Comparison of ENCODE assay signal across 10 mouse cellular contexts in genomic region chr7:102636665-102637064, GRCm38 (mm10). TPM values are rescaled to one million over a fixed set of nuclear protein-coding genes. Genes with fewer than 3 reads are reported as not detected.
DNase-seq lines count a peak whose midpoint lies in the region; ATAC-seq and TF ChIP-seq lines count a peak whose summit lies in the region.
"Had no signal": no experiment of that assay in that cellular context is flagged by ENCODE, and none has a peak within 500 bp of the region (broad histone marks: within the 10 kb centered on the region; RNA-seq: fewer than 3 reads in every experiment).

No protein-coding gene starts in this region.

- H3K9me3 ChIP-seq in intestine, postnatal 0 days (ENCODE audit: control insufficient read depth), result no peaks in the 10 kb centered on the region
- H3K9me3 ChIP-seq in intestine, embryonic 16.5 days (ENCODE audit: control insufficient read depth, low read length), result no peaks in the 10 kb centered on the region
- H3K9me3 ChIP-seq: liver, embryonic 13.5 days; stomach, embryonic 15.5 days had no signal

- ATAC-seq in intestine, postnatal 0 days, result no peak
- ATAC-seq in intestine, embryonic 16.5 days, result no peak
- ATAC-seq in frontal cortex, adult (ENCODE audit: low TSS enrichment), result no peak

- H3K4me1 ChIP-seq in intestine, postnatal 0 days (replicated peaks; ENCODE audit: control insufficient read depth, insufficient read depth, low read length), result no peaks in the 10 kb centered on the region
- no peaks in the 10 kb centered on the region for H3K4me1 ChIP-seq in intestine, embryonic 16.5 days (ENCODE audit: control insufficient read depth, insufficient read depth, low read length)
- H3K4me1 ChIP-seq: liver, embryonic 13.5 days; stomach, embryonic 15.5 days had no signal

- DNase-seq in ES-CJ7 (ENCODE audit: low read depth, low spot score), result peak; percentile 30
- peak; percentile 30 for DNase-seq in adrenal gland, adult 2 months
- peak; percentile 3 for DNase-seq in forelimb bud, embryonic 11.5 days (ENCODE audit: low read depth, low spot score)
- peak; percentile 21 for DNase-seq in left cerebral cortex, postnatal 4 days
- peak; percentile 22 to 50 for DNase-seq in spleen, postnatal 36 days (ENCODE audit: low spot score in 2 of 2)
- DNase-seq: liver, embryonic 13.5 days had no signal

- peak; percentile 75 for TF ChIP-seq CTCF in intestine, postnatal 0 days (IDR thresholded peaks at IDR 0.05; ENCODE audit: low read depth)

- intact Hi-C loops in left cerebral cortex, postnatal 4 days (cut with DNase I), result loop anchor here (10.0 kb wide), 1 partner anchor 122 kb away; no protein-coding TSS in a partner anchor

- no peak overlapping the region for H3K27ac ChIP-seq in intestine, postnatal 0 days (ENCODE audit: low read depth, low read length)
- H3K27ac ChIP-seq in intestine, embryonic 16.5 days (ENCODE audit: low read length), result no peak overlapping the region
- H3K27ac ChIP-seq: liver, embryonic 13.5 days; stomach, embryonic 15.5 days had no signal

- no peaks in the 10 kb centered on the region for H3K36me3 ChIP-seq in intestine, postnatal 0 days (ENCODE audit: control insufficient read depth, insufficient read depth)
- no peaks in the 10 kb centered on the region for H3K36me3 ChIP-seq in intestine, embryonic 16.5 days (ENCODE audit: control insufficient read depth, insufficient read depth, low read length)
- H3K36me3 ChIP-seq: liver, embryonic 13.5 days; stomach, embryonic 15.5 days had no signal

- WGBS in intestine, postnatal 0 days, result 31% methylated on average over 3 of the region's 3 CpGs
- WGBS in intestine, embryonic 16.5 days, result 33% methylated on average over 3 of the region's 3 CpGs

- no peak overlapping the region for H3K9ac ChIP-seq in intestine, postnatal 0 days (ENCODE audit: low read depth, low read length)
- no peak overlapping the region for H3K9ac ChIP-seq in intestine, embryonic 16.5 days (ENCODE audit: low read depth, low read length)
- H3K9ac ChIP-seq: liver, embryonic 13.5 days; stomach, embryonic 15.5 days had no signal

- no peak overlapping the region for H3K4me2 ChIP-seq in intestine, postnatal 0 days (replicated peaks; ENCODE audit: low read depth)
- no peak overlapping the region for H3K4me2 ChIP-seq in intestine, embryonic 16.5 days (ENCODE audit: low read depth, low read length)
- H3K4me2 ChIP-seq: liver, embryonic 13.5 days; stomach, embryonic 15.5 days had no signal

- H3K4me3 ChIP-seq in intestine, postnatal 0 days (ENCODE audit: low read depth, low read length), result no peak overlapping the region
- H3K4me3 ChIP-seq in intestine, embryonic 16.5 days (ENCODE audit: low read length), result no peak overlapping the region
- H3K4me3 ChIP-seq: liver, embryonic 13.5 days; stomach, embryonic 15.5 days had no signal

- H3K27me3 ChIP-seq in intestine, postnatal 0 days (replicated peaks; ENCODE audit: control insufficient read depth, insufficient read depth, low read length), result no peaks in the 10 kb centered on the region
- H3K27me3 ChIP-seq in intestine, embryonic 16.5 days (replicated peaks; ENCODE audit: control insufficient read depth, insufficient read depth, low read length), result no peaks in the 10 kb centered on the region
- H3K27me3 ChIP-seq: liver, embryonic 13.5 days; stomach, embryonic 15.5 days had no signal

RNA-seq across cellular contexts. Expression of gene Olfr554, which starts 1.6 kb away (rescaled TPM):
- polyA plus RNA-seq in intestine, postnatal 0 days (2015; fragmentation: Nextera tagmentation; extraction: Ambion mirVana), result not detected in 2 replicates
- polyA plus RNA-seq in intestine, embryonic 16.5 days (2015; fragmentation: Nextera tagmentation; extraction: Ambion mirVana), result not detected in 2 replicates
- not detected for total RNA-seq in adrenal gland, adult 2 months (2021)
- polyA plus RNA-seq in adrenal gland, adult 2 months (2012; rRNA removed), result not detected in 2 replicates
- not detected for total RNA-seq in left cerebral cortex, postnatal 4 days (2021)
- polyA plus RNA-seq: liver, embryonic 13.5 days; stomach, embryonic 15.5 days had no signal

RNA-seq across cellular contexts. Expression of gene Olfr553, which starts 18.6 kb away (rescaled TPM):
- polyA plus RNA-seq in intestine, postnatal 0 days (2015; fragmentation: Nextera tagmentation; extraction: Ambion mirVana), result not detected in 2 replicates
- polyA plus RNA-seq in intestine, embryonic 16.5 days (2015; fragmentation: Nextera tagmentation; extraction: Ambion mirVana), result not detected in 2 replicates
- total RNA-seq in adrenal gland, adult 2 months (2021), result not detected
- polyA plus RNA-seq in adrenal gland, adult 2 months (2012; rRNA removed), result not detected in 2 replicates
- total RNA-seq in left cerebral cortex, postnatal 4 days (2021), result not detected
- polyA plus RNA-seq: liver, embryonic 13.5 days; stomach, embryonic 15.5 days had no signal

RNA-seq across cellular contexts. Expression of gene Olfr555, which starts 22.0 kb away (rescaled TPM):
- polyA plus RNA-seq in intestine, postnatal 0 days (2015; fragmentation: Nextera tagmentation; extraction: Ambion mirVana), result not detected in 2 replicates
- not detected in 2 replicates for polyA plus RNA-seq in intestine, embryonic 16.5 days (2015; fragmentation: Nextera tagmentation; extraction: Ambion mirVana)
- total RNA-seq in adrenal gland, adult 2 months (2021), result not detected
- polyA plus RNA-seq in adrenal gland, adult 2 months (2012; rRNA removed), result not detected in 2 replicates
- not detected for total RNA-seq in left cerebral cortex, postnatal 4 days (2021)
- polyA plus RNA-seq: liver, embryonic 13.5 days; stomach, embryonic 15.5 days had no signal

RNA-seq across cellular contexts. Expression of gene Olfr556, which starts 28.0 kb away (rescaled TPM):
- polyA plus RNA-seq in intestine, postnatal 0 days (2015; fragmentation: Nextera tagmentation; extraction: Ambion mirVana), result not detected in 2 replicates
- not detected in 2 replicates for polyA plus RNA-seq in intestine, embryonic 16.5 days (2015; fragmentation: Nextera tagmentation; extraction: Ambion mirVana)
- total RNA-seq in adrenal gland, adult 2 months (2021), result not detected
- not detected in 2 replicates for polyA plus RNA-seq in adrenal gland, adult 2 months (2012; rRNA removed)
- not detected for total RNA-seq in left cerebral cortex, postnatal 4 days (2021)
- polyA plus RNA-seq: liver, embryonic 13.5 days; stomach, embryonic 15.5 days had no signal

RNA-seq across cellular contexts. Expression of gene Olfr552, which starts 39.1 kb away (rescaled TPM):
- not detected in 2 replicates for polyA plus RNA-seq in intestine, postnatal 0 days (2015; fragmentation: Nextera tagmentation; extraction: Ambion mirVana)
- polyA plus RNA-seq in intestine, embryonic 16.5 days (2015; fragmentation: Nextera tagmentation; extraction: Ambion mirVana), result not detected in 2 replicates
- under 1 TPM in 1 of 2 experiments, not detected in 1; 0.14 TPM for total RNA-seq in adrenal gland, adult 2 months (2021)
- polyA plus RNA-seq in adrenal gland, adult 2 months (2012; rRNA removed), result not detected in 2 replicates
- total RNA-seq in left cerebral cortex, postnatal 4 days (2021), result not detected
- polyA plus RNA-seq: liver, embryonic 13.5 days; stomach, embryonic 15.5 days had no signal
